Mouse (Mus musculus) embryonic facial prominence, embryonic 11.5 days (tissue): ENCODE data around the gene Phrf1. TPM values are rescaled to one million over a fixed set of nuclear protein-coding genes. Genes with fewer than 3 reads are reported as not detected.

Experiments
- microRNA counts: library from miRNA; unstranded; fragments of <30 nt; microRNA quantifications from one replicate; lab custom pipeline; 2016
- microRNA-seq: library from miRNA; unstranded; fragments of <30 nt; microRNA quantifications from one replicate; pipeline ENCODE4, GENCODE M21; 2016; ENCODE audit warnings: borderline number of aligned reads
- polyA plus RNA-seq: library from polyadenylated mRNA; unstranded; fragments of >200 nt; fragmentation: Nextera tagmentation; extraction: Ambion mirVana; gene quantifications from 2 replicates; pipeline ENCODE4 v1.2.1, GENCODE M21; 2014

Phrf1 gene
- polyA plus RNA-seq, 1 experiment from 2014 or later, result 63.4 TPM

MicroRNAs encoded within 50 kb of the gene (microRNA counts, 519-probe panel; counts per million panel counts)
- 3,275 counts per million, percentile 44 among the panel's probes with 10 or more counts for microRNA mmu-miR-210 (lab: Ali Mortazavi, UCI)

Small RNA genes lying within 50 kb of the gene (microRNA-seq; reads per million reads assigned to microRNA genes)
- gene Mir210, result 576 reads per million, percentile 65 among the genes with 10 or more reads in this experiment

Other genes with a start within 250 kb of the Phrf1 start
- 29.8 and 36.5 TPM in 2 replicates for gene Ifitm3, start 218.0 kb upstream of the Phrf1 start, polyA plus RNA-seq
- gene Ifitm6, start 210.9 kb upstream of the Phrf1 start, polyA plus RNA-seq, result not detected in 2 replicates
- gene Gm17387, start 199.7 kb upstream of the Phrf1 start, polyA plus RNA-seq, result not detected in 2 replicates
- 15.8 and 19.4 TPM in 2 replicates for gene B4galnt4, start 167.7 kb upstream of the Phrf1 start, polyA plus RNA-seq
- gene Pkp3, start 150.6 kb upstream of the Phrf1 start, polyA plus RNA-seq, result 3.1 and 3.5 TPM in 2 replicates
- gene Sigirr, start 128.2 kb upstream of the Phrf1 start, polyA plus RNA-seq, result 1.6 and 1.8 TPM in 2 replicates
- 1.2 and 1.3 TPM in 2 replicates for gene Ano9, start 111.0 kb upstream of the Phrf1 start, polyA plus RNA-seq
- gene Ptdss2, start 106.4 kb upstream of the Phrf1 start, polyA plus RNA-seq, result 67.3 and 69.6 TPM in 2 replicates
- 82.0 and 93.5 TPM in 2 replicates for gene Rnh1, start 55.9 kb upstream of the Phrf1 start, polyA plus RNA-seq
- 91.4 and 91.7 TPM in 2 replicates for gene Hras, start 34.8 kb upstream of the Phrf1 start, polyA plus RNA-seq
- gene Lrrc56, start 34.6 kb upstream of the Phrf1 start, polyA plus RNA-seq, result 8.2 and 8.7 TPM in 2 replicates
- 2.5 and 2.6 TPM in 2 replicates for gene Lmntd2, start 14.7 kb upstream of the Phrf1 start, polyA plus RNA-seq
- 33.0 and 34.5 TPM in 2 replicates for gene Rassf7, start 12.9 kb upstream of the Phrf1 start, polyA plus RNA-seq
- 0.46 and 0.66 TPM in 2 replicates for gene Irf7, start 37.7 kb downstream of the Phrf1 start, polyA plus RNA-seq
- gene Cdhr5, start 48.0 kb downstream of the Phrf1 start, polyA plus RNA-seq, result not detected in 2 replicates
- 4.5 and 6.7 TPM in 2 replicates for gene Sct, start 50.3 kb downstream of the Phrf1 start, polyA plus RNA-seq
- gene Drd4, start 63.2 kb downstream of the Phrf1 start, polyA plus RNA-seq, result 0.62 and 0.89 TPM in 2 replicates
- gene Deaf1, start 98.9 kb downstream of the Phrf1 start, polyA plus RNA-seq, result 53.9 and 60.8 TPM in 2 replicates
- gene Tmem80, start 99.0 kb downstream of the Phrf1 start, polyA plus RNA-seq, result 24.0 and 26.6 TPM in 2 replicates
- 3.4 and 3.5 TPM in 2 replicates for gene Eps8l2, start 110.1 kb downstream of the Phrf1 start, polyA plus RNA-seq
- 340 and 364 TPM in 2 replicates for gene Taldo1, start 163.4 kb downstream of the Phrf1 start, polyA plus RNA-seq
- gene Gatd1, start 185.4 kb downstream of the Phrf1 start, polyA plus RNA-seq, result 44.6 and 51.0 TPM in 2 replicates
- 2.5 and 3.7 TPM in 2 replicates for gene Cend1, start 200.7 kb downstream of the Phrf1 start, polyA plus RNA-seq
- 27.4 and 30.4 TPM in 2 replicates for gene Slc25a22, start 209.1 kb downstream of the Phrf1 start, polyA plus RNA-seq
- gene Pidd1, start 215.2 kb downstream of the Phrf1 start, polyA plus RNA-seq, result 9.1 and 10.1 TPM in 2 replicates
- 1,064 and 1,069 TPM in 2 replicates for gene Rplp2, start 218.6 kb downstream of the Phrf1 start, polyA plus RNA-seq
- gene Pnpla2, start 226.4 kb downstream of the Phrf1 start, polyA plus RNA-seq, result 10.5 and 11.1 TPM in 2 replicates
- gene Cracr2b, start 232.3 kb downstream of the Phrf1 start, polyA plus RNA-seq, result 3.5 and 4.8 TPM in 2 replicates
- 39.2 and 42.4 TPM in 2 replicates for gene Cd151, start 238.6 kb downstream of the Phrf1 start, polyA plus RNA-seq
- gene Polr2l, start 246.3 kb downstream of the Phrf1 start, polyA plus RNA-seq, result 60.6 and 67.2 TPM in 2 replicates
- 24.8 and 27.3 TPM in 2 replicates for gene Tspan4, start 246.5 kb downstream of the Phrf1 start, polyA plus RNA-seq